Mouse (Mus musculus) liver, embryonic 12.5 days (tissue): ENCODE measurements around the gene Gsdma3. TPM values are rescaled to one million over a fixed set of nuclear protein-coding genes. Genes with fewer than 3 reads are reported as not detected.
"Not testable (repeated sequence)": the region's sequence is repeated elsewhere in the genome, so short reads cannot be mapped to it uniquely, and the experiment has no call there.

Source experiments
- ATAC-seq: fragments of 200-750 bp; cut with Nextera tagmentation; 2 replicates; pipeline ENCODE4 v1.8.0; 2017; ENCODE audit warnings: moderate number of reproducible peaks, mild to moderate bottlenecking, moderate library complexity
- H3K27ac ChIP-seq: fragments of 300-500 bp; sonication (generic); 2 replicates; pipeline ENCODE4 v1.5.1; 2016; ENCODE audit warnings: mild to moderate bottlenecking
- H3K27me3 ChIP-seq: fragments of 300-500 bp; sonication (generic); replicated peaks from 2 replicates; pipeline ENCODE4 v1.6.1; 2016; ENCODE audit warnings: mild to moderate bottlenecking, moderate library complexity
- H3K36me3 ChIP-seq: fragments of 300-500 bp; sonication (generic); 2 replicates; pipeline ENCODE4 v1.6.1; 2016; ENCODE audit warnings: mild to moderate bottlenecking, moderate library complexity
- H3K4me1 ChIP-seq: fragments of 300-500 bp; sonication (generic); 2 replicates; pipeline ENCODE4 v1.6.1; 2016
- H3K4me2 ChIP-seq: fragments of 300-500 bp; sonication (generic); 2 replicates; pipeline ENCODE4 v1.6.1; 2016; ENCODE audit warnings: mild to moderate bottlenecking, moderate library complexity
- H3K4me3 ChIP-seq: fragments of 300-500 bp; sonication (generic); 2 replicates; pipeline ENCODE4 v1.5.1; 2016; ENCODE audit warnings: mild to moderate bottlenecking, moderate library complexity
- H3K9ac ChIP-seq: fragments of 300-500 bp; sonication (generic); 2 replicates; pipeline ENCODE4 v1.6.1; 2016; ENCODE audit warnings: mild to moderate bottlenecking, moderate library complexity
- H3K9me3 ChIP-seq: fragments of 300-500 bp; sonication (generic); replicated peaks from 2 replicates; pipeline ENCODE4 v1.6.1; 2016; ENCODE audit warnings: mild to moderate bottlenecking, moderate library complexity
- WGBS: fragments of 180-500 bp; shearing (Covaris S2); methylation state at CpG from one replicate; pipeline ENCODE4 v1.1.7; 2016; ENCODE audit not compliant: insufficient replicate concordance; 5-methylcytosine and 5-hydroxymethylcytosine counted together
- polyA plus RNA-seq: library from polyadenylated mRNA; unstranded; fragments of >200 nt; fragmentation: Nextera tagmentation; extraction: Ambion mirVana; gene quantifications from 2 replicates; pipeline ENCODE4 v1.2.1, GENCODE M21; 2016

Gsdma3 gene
- polyA plus RNA-seq, 1 experiment from 2014 or later, result not detected

- no peak overlapping the region for H3K27ac ChIP-seq
- no peak overlapping the region for H3K4me3 ChIP-seq
- WGBS, result 24% methylated on average over 7 of the region's 7 CpGs
- H3K9ac ChIP-seq, result no peak overlapping the region
- no peaks in the 10 kb centered on the region for H3K9me3 ChIP-seq
- no peak for ATAC-seq
- no peaks in the 10 kb centered on the region for H3K36me3 ChIP-seq
- H3K27me3 ChIP-seq, result peaks cover 23% of the 10 kb centered on the region
- peaks cover 20% of the 10 kb centered on the region for H3K4me1 ChIP-seq
- H3K4me2 ChIP-seq, result no peak overlapping the region
Measured at GRCm38 (mm10) chr11:98675829-98676363, 49.7 kb downstream of the Gsdma3 start.

- H3K9me3 ChIP-seq, result no peaks in the 10 kb centered on the region
- no peak for ATAC-seq
- H3K27me3 ChIP-seq, result peaks cover 14% of the 10 kb centered on the region
- no peak overlapping the region for H3K9ac ChIP-seq
- peaks cover 10% of the 10 kb centered on the region for H3K36me3 ChIP-seq
- no peak overlapping the region for H3K27ac ChIP-seq
- H3K4me1 ChIP-seq, result peaks cover 25% of the 10 kb centered on the region
- H3K4me3 ChIP-seq, result no peak overlapping the region
- no peak overlapping the region for H3K4me2 ChIP-seq
- WGBS, result 90% methylated on average over 1 of the region's 1 CpGs
Measured at GRCm38 (mm10) chr11:98680023-98680422, 53.9 kb downstream of the Gsdma3 start.

GRCm38 (mm10) chr11:98680595-98680994 lies 54.4 kb downstream of the Gsdma3 start:
- H3K9ac ChIP-seq, H3K4me3 ChIP-seq, H3K4me2 ChIP-seq, H3K27ac ChIP-seq, ATAC-seq, H3K9me3 ChIP-seq: not testable (repeated sequence)
- H3K4me1 ChIP-seq, result peaks cover 25% of the 10 kb centered on the region
- 80% methylated on average over 4 of the region's 4 CpGs for WGBS
- peaks cover 12% of the 10 kb centered on the region; the same call in 1 of the 2 replicates for H3K27me3 ChIP-seq
- peaks cover 15% of the 10 kb centered on the region for H3K36me3 ChIP-seq

GRCm38 (mm10) chr11:98681186-98681585 lies 55.0 kb downstream of the Gsdma3 start:
- Histone ChIP-seq H3K36me3 (peaks cover 21% of the 10 kb centered on the region), H3K9me3 (no peaks in the 10 kb centered on the region), H3K4me2 (peak overlapping the region; percentile 91), H3K4me1 (peaks cover 25% of the 10 kb centered on the region), H3K4me3 (no peak overlapping the region), H3K27me3 (peaks cover 12% of the 10 kb centered on the region; the same call in 1 of the 2 replicates), H3K9ac (no peak overlapping the region), H3K27ac (no peak overlapping the region)
- ATAC-seq, result no peak
- WGBS, result 65% methylated on average over 4 of the region's 4 CpGs

- Histone ChIP-seq H3K4me3 (peak within 1 kb of the TSS; percentile 98), H3K36me3 (peaks cover 30% of the 10 kb centered on the region)
- 3% methylated on average over 45 of the region's 45 CpGs for WGBS
Measured at GRCm38 (mm10) chr11:98681786-98682745, 55.9 kb downstream of the Gsdma3 start, which contains the start of gene Psmd3. Psmd3 (plus strand) TSS chr11:98682554.

GRCm38 (mm10) chr11:98682811-98683210 lies 56.7 kb downstream of the Gsdma3 start:
- Histone ChIP-seq H3K4me3 (peak overlapping the region; percentile 98), H3K36me3 (peaks cover 37% of the 10 kb centered on the region), H3K9me3 (no peaks in the 10 kb centered on the region), H3K4me1 (peaks cover 25% of the 10 kb centered on the region), H3K9ac (peak overlapping the region; percentile 99), H3K27me3 (0 out of 2 replicates have a peak, but pooled peaks cover 6% of the 10 kb centered on the region), H3K27ac (peak overlapping the region; percentile 86), H3K4me2 (peak overlapping the region; percentile 91)
- ATAC-seq, result peak; percentile 36
- under 1% methylated on average over 23 of the region's 23 CpGs for WGBS

More at GRCm38 (mm10) chr11:98681786-98682745, 55.9 kb downstream of the Gsdma3 start, which contains the start of gene Psmd3:
- peak; percentile 92 for ATAC-seq
- Histone ChIP-seq H3K9ac (peak within 1 kb of the TSS; percentile 99), H3K27me3 (0 out of 2 replicates have a peak, but pooled peaks cover 12% of the 10 kb centered on the region), H3K4me1 (peaks cover 25% of the 10 kb centered on the region), H3K27ac (peak within 1 kb of the TSS; percentile 86), H3K9me3 (no peaks in the 10 kb centered on the region), H3K4me2 (peak within 1 kb of the TSS; percentile 91)

GRCm38 (mm10) chr11:98685642-98686041 lies 59.5 kb downstream of the Gsdma3 start:
- H3K4me1 ChIP-seq, result peaks cover 25% of the 10 kb centered on the region
- no peak overlapping the region for H3K27ac ChIP-seq
- no peaks in the 10 kb centered on the region for H3K9me3 ChIP-seq
- no peaks in the 10 kb centered on the region for H3K27me3 ChIP-seq
- no peak overlapping the region for H3K4me3 ChIP-seq
- no peak for ATAC-seq
- no peak overlapping the region for H3K4me2 ChIP-seq
- H3K9ac ChIP-seq, result no peak overlapping the region
- H3K36me3 ChIP-seq, result peaks cover 62% of the 10 kb centered on the region
- WGBS, result 89% methylated on average over 9 of the region's 9 CpGs

GRCm38 (mm10) chr11:98686976-98687375 lies 60.8 kb downstream of the Gsdma3 start:
- no peak for ATAC-seq
- Histone ChIP-seq H3K4me1 (peaks cover 17% of the 10 kb centered on the region), H3K36me3 (peaks cover 75% of the 10 kb centered on the region), H3K27ac (no peak overlapping the region), H3K9me3 (no peaks in the 10 kb centered on the region), H3K4me3 (no peak overlapping the region), H3K9ac (no peak overlapping the region), H3K4me2 (no peak overlapping the region), H3K27me3 (no peaks in the 10 kb centered on the region)
- 81% methylated on average over 4 of the region's 4 CpGs for WGBS

Other genes starting within 250 kb of the Gsdma3 start
- gene Tcap, start 242.5 kb upstream of the Gsdma3 start, polyA plus RNA-seq, result not detected in 2 replicates
- 0.23 TPM in 1 of 2 replicates, not detected in the other for gene Pnmt, start 239.9 kb upstream of the Gsdma3 start, polyA plus RNA-seq
- 3.5 and 3.8 TPM in 2 replicates for gene Pgap3, start 225.9 kb upstream of the Gsdma3 start, polyA plus RNA-seq
- gene Erbb2, start 213.9 kb upstream of the Gsdma3 start, polyA plus RNA-seq, result 5.5 and 5.6 TPM in 2 replicates
- gene Mien1, start 187.4 kb upstream of the Gsdma3 start, polyA plus RNA-seq, result 64.8 and 67.4 TPM in 2 replicates
- gene Grb7, start 180.0 kb upstream of the Gsdma3 start, polyA plus RNA-seq, result 20.1 and 22.0 TPM in 2 replicates
- 0.07 and 0.12 TPM in 2 replicates for gene Ikzf3, start 80.3 kb upstream of the Gsdma3 start, polyA plus RNA-seq
- 0.46 and 0.55 TPM in 2 replicates for gene Zpbp2, start 75.3 kb upstream of the Gsdma3 start, polyA plus RNA-seq
- 44.2 and 44.3 TPM in 2 replicates for gene Ormdl3, start 39.0 kb upstream of the Gsdma3 start, polyA plus RNA-seq
- not detected in 2 replicates for gene Lrrc3c, start 28.1 kb upstream of the Gsdma3 start, polyA plus RNA-seq
- gene Gm12355, start 699 bp upstream of the Gsdma3 start, polyA plus RNA-seq, result 0.87 and 0.96 TPM in 2 replicates
- not detected in 2 replicates for gene Gsdma2, start 20.4 kb downstream of the Gsdma3 start, polyA plus RNA-seq
- not detected in 2 replicates for gene Gsdma, start 38.0 kb downstream of the Gsdma3 start, polyA plus RNA-seq
- gene Psmd3, start 56.2 kb downstream of the Gsdma3 start, polyA plus RNA-seq, result 201 and 202 TPM in 2 replicates
- not detected in 2 replicates for gene Csf3, start 74.9 kb downstream of the Gsdma3 start, polyA plus RNA-seq
- 42.0 and 43.7 TPM in 2 replicates for gene Med24, start 103.1 kb downstream of the Gsdma3 start, polyA plus RNA-seq
- gene Thra, start 114.3 kb downstream of the Gsdma3 start, polyA plus RNA-seq, result 13.0 and 13.3 TPM in 2 replicates
- gene Nr1d1, start 149.0 kb downstream of the Gsdma3 start, polyA plus RNA-seq, result 1.3 and 1.4 TPM in 2 replicates
- 11.5 and 11.7 TPM in 2 replicates for gene Msl1, start 169.2 kb downstream of the Gsdma3 start, polyA plus RNA-seq
- 26.4 and 29.7 TPM in 2 replicates for gene Casc3, start 178.5 kb downstream of the Gsdma3 start, polyA plus RNA-seq
- gene Rapgefl1, start 210.4 kb downstream of the Gsdma3 start, polyA plus RNA-seq, result 0.21 and 0.24 TPM in 2 replicates
- gene Wipf2, start 237.3 kb downstream of the Gsdma3 start, polyA plus RNA-seq, result 2.0 and 2.2 TPM in 2 replicates